Mouse (Mus musculus) urinary bladder, adult 18-20 months (tissue): Measurements from ENCODE around the gene Mrpl12.
A peak's percentile ranks its signal among the peaks of the same experiment; 100 is the strongest.

Source experiments
- DNase-seq, 2 experiments: peaks; one replicate each; pipeline ENCODE4 v3.0.0; 2022; ENCODE audit warnings: low spot score in 2 of 2, mixed read lengths in 2 of 2

Mrpl12 gene

DNA sequence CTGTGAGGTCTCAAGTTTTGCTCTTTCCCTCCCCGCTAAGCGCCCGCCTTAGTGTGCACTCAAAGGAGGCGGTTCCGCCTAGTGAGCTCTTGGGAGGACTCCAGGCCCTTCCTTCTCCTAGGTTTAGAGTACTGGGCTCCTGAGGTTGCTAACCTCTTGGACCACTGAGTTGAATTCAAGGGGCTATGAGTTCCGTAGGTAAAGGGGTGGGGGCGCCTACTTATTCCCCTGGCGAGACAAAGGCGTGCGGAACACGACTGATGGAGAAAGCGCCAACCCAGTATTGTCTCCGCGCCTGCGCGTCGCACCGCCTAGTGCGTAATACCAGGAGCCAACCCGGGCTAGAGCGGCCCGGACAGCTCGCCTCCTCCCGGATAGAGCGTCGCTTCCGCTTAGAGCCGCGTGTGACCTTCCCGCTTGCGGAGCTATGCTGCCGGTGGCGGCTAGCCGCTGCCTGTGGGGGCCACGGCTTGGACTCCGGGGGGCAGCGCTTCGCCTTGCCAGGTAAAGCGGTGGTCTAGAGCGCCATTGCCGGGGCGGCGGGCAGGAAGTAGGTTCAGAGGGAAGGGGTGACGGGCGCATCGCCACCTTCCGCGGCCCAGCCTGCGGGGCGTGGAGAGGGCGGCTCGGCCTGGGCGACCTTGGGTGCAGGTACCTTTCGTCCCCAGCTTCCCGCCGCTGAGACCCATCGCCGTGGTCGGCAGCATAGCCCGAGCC is at the start of gene Mrpl12:
Mrpl12 (plus strand) TSS at position 349 of the 717 bp plus-strand sequence.
- peak; percentile 82 to 84 for DNase-seq

DNA sequence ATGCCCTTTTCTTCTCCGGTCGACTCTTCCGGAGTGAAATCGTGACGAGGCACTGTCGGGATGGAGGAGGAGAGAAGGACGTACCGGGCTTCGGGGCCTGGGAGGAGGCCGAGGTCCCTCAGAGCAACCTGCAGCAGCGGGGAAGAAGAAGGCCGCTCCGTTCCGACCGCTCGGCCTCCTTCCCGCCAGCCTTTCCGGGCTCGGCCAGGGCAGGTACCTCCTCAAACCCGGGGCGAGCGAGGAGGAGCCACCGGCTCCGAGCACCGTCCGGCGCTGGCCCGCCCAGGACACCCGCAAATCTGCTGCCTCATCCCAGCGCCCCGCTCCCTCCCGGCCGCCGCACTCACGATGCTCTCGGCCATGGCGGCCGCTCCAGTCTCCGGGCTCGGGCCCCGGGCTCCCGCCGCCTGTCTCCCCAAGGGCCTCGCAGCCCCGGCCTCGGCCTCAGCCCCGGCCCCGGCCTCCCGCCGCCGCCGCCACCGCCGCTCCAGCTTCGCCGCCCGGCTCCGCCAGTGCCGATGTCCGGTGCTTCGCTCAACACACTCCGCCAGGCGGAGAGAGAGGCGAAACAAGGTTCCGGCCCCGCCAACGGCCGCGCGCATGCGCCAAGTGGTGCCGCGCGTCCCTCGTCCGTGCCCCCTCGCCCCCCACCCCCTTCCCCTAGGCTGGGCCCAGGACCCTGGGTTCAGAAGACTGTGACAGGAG is 47.1 kb upstream of the Mrpl12 start, which contains the start of gene Nploc4:
Nploc4 (minus strand) TSS at position 557 of the 705 bp plus-strand sequence.
- peak; percentile 76 to 94 for DNase-seq

DNA sequence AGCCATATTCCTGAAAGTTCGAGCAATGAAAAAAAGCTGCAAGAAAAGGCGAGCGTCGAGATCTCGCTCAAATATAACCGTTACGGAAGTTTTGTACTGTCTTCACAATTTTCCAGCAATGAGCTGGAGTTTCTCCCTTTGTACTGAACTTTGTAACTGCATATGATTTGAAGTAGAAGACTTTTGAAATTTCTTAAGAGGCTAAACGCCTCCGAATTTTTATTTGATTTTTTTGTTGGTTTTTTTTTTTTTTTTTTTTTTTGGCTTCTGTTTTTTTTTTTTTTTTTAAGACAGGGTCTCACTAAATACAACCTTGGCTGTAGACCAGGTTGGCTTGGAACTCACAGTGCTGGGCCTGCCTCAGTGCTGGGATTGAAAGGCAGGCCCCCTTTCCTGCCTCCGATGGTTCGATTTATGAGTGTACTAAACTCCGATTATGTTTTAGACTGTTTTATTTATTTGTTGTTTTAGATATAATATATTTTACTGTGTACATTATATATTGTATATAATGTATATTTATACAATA is 46.5 kb upstream of the Mrpl12 start:
- DNase-seq: no peak

DNA sequence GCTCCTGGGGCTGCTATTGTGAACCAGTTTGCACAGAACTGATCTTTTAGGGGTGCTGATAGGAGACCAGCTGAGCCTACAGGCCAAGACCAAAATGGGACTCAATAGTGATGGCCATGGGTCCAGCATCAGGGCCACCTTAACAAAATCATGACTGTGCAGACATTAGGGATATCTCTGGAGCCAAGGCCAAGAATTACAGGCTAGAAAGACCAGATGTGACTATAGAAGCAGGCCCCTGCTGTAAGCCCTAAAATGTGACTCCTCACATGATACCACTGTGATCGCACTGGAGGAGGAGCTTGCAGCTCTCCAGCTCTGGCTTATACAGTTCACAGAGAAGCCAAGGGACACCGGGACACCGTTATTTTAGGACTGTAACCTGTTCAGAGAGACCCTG is 42.1 kb upstream of the Mrpl12 start, which contains the start of gene Tspan10:
Tspan10 (plus strand) TSS at position 301 of the 400 bp plus-strand sequence.
- DNase-seq: no peak

DNA sequence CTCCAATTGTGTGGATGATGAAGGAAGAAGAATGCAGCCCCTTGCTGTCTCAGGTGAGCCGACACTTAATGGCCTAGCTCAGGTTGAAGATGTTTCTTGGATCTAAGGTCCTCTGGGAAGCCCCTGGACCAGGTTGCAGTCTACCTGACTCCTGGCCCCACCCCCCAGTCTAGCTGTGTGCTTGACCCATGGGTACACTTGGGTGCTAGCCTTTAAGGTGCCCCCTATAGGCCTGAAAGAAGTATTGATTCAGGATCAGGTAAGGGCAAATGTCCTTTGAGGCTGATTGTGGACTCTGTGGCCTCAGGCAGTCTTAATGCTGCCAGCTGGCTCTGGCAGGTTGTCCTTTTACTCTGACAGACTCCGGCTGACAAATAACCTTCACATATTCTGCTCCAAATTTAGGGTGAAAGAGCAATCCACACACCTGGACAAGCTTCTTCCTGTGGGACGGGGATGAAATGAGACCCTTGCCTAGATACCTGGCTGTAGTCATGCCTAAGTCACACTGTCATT is 41.6 kb upstream of the Mrpl12 start:
- no peak for DNase-seq

DNA sequence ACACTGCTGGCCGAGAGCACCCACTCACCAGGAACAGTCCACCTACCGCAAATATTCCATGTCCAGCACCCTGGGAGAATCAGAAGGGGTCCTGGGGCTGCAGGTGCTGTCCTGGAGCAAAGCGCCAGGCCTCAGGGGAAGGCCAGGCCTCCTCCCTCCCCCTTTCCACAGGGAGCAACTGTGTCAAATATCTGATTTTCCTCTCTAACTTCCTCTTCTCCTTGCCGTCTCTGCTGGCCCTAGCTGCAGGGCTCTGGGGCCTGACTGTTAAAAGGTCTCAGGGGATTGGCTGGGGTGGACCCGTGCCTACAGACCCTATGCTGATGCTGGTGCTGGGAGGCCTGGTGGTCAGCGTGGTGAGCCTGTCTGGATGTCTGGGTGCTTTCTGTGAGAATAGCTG is 40.3 kb upstream of the Mrpl12 start:
- DNase-seq: no peak

DNA sequence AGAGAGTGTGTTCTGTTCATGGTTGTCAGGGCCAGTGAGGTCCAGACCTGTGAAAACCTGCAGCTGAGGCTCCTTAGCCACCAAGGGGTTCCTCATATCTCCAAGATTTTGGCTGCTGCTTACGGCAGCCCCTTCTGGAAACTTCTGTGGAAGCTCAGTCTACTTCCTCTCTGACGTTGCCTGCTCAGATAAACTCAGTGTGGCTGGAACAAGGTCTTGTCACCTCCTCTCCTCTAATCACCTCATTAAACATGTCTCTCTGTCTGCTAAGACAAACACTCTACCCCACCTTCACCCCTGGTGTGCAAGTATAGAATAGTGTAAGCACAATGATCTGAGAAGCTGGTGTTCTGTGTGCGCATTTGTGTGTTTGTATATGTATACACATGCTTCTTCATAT is 38.9 kb upstream of the Mrpl12 start:
- DNase-seq: no peak

DNA sequence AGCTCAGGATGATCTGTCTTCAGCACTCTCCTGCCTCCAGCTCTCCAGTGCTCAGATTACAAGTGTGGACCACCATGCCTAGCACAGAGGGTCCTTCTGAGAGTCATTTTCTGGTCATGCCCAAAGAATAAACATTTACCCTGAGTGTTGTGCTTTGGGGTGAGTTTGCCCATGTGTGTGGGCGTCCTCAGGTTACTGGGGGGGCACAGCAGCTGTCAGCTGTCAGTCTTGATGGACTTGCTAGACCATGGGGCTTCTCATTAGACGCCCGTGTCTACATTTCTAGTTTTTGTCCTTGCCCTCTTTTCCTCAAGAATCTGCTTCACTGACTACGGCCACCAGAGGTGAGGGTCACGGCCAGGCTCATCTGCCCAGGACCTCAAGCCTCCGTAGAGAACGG is 37.2 kb upstream of the Mrpl12 start:
- DNase-seq: no peak

DNA sequence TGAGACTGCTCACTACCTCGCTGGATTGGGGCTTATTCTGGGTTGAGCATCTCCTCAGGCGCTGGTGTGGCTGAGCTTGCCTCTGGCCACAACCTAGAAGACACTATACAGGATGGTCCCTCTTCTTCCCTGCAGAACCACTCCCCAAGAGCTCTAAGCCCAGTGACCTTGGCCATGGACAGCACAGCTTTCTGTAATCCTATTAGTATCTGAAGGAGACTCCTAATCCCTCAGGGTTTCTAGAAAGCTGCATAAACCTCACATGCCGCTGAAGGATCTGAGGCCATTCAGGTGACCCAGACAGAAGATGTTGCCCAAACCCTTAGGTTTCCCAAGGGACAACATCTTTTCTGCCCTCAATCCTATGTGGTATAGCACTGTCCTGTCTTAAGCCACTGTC is 32.2 kb upstream of the Mrpl12 start:
- no peak for DNase-seq

DNA sequence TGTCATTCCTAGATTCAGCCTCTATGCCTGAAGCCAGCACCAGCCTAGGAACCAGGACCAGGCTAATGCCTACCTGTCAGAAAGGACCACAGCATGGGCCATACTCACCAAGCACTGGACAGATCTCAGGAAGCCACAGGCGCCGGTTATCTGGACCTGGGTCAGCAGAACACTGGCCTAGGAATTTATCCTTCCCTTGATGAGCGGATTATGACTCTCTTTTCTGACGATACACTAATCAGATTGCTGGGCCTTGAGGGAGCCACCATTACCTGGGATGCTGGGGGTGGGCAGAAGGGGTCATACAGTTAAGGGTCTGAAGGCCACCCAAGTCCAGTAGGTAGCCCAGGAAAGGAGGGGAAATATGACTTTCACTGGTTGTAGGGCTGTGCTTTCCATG is 31.1 kb upstream of the Mrpl12 start, which contains the start of gene Pde6g:
Pde6g (minus strand) TSS at position 195 of the 400 bp plus-strand sequence.
- DNase-seq: no peak

DNA sequence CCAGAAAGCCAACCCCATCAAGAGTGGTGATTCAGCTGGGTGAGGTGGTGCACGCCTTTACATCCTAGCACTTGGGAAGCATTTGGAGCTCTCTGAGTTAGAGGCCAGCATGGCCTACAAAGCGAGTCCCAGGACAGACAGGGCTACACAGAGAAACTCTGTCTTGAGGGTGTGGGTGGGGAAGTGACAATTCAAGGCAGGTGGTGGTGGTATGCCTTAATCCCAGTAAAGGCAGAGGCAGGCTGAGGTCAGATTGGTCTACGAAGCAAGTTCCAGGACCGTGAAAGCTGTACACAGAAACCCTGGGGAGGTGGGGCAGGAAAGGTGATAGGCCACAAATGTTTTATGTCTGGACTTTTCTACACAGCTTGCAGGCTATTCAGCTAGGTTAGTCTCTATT is 29.4 kb upstream of the Mrpl12 start:
- DNase-seq: no peak

DNA sequence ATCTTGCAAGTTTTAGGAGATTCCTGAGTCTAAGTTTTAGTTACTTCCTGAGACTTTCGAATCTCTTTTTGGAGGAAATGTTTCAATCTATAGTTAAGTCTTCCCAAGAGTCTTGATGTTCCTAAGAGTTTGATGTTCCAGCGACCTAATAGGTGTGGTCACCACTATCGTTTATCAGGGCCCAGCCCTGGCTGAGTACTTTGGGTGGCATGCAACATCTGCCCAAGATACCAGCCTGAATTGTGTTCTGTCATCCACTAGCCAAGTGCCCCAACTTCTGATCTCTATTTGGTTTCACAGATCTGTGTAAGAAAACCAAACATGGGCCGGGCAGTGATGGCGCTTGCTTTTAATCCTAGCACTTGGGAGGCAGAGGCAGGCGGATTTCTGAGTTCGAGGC is 29.0 kb upstream of the Mrpl12 start:
- DNase-seq: no peak

DNA sequence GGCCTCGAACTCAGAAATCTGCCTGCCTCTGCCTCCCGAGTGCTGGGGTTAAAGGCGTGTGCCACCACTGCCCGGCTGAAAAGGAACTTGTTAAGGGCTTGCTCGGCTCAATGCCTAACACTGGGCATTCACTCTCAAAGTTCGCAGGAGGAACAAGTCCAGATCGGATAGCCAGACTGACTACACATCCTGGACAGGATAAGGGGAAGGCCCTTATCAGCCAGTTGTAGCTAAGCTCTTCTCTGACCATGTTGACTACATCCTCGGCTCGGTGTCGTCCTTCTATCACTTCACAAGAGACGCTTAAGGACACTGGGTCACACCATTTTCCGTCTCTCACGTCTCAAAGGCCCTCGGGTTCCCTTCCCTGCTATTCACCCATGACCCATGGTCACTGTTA is 27.0 kb upstream of the Mrpl12 start:
- peak in 1 of 2 experiments; percentile 4 for DNase-seq

DNA sequence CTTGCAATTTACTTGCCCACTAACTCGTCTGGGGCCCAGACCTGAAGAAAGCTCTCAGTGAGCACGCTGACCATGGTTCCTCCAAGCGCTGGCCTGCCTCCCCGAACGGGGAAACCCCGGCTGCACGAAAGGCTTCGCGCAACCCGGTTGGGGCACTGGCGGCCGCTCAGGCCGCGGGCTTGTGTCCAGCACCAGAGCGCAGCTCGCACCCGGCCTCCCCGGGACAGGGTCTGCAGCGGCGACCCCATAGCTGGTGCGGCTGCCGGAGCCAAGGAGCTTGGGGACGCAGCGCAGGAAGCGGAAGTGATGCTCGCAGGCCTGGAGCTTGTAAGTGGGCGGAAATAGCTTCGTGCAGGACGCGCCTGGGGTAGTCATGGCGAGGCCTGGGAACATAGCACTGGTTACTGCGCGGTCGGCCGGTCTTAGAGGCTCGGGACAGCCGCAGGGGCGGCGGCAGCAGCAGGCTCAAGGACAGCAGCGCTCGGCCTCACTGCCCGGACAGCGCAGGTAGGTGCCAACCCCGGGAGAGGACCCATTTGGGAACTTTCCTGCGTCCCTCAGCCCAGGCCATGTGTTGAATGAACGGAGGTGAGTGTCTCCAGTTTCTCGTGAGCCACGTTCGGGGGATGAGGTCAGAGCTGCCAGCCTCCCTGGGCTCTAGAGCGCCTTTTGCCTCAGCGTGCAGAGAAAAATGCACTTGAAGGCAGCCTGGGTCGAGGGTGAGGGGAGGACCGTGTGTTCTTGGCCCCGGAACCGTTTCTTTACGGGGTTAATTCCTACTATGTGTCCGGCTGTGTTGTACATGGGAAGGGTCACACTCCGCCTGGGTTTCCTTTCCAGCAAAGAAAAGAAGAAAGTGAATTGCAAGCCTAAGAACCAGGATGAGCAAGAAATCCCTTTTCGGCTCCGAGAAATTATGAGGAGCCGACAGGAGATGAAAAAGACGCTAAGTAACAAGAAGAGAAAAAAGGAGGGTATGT is 26.4 kb upstream of the Mrpl12 start, which contains the start of the genes Oxld1 and Ccdc137:
Oxld1 (minus strand) TSS at position 297 of the 980 bp plus-strand sequence.
Ccdc137 (plus strand) TSS at position 344 of the 980 bp plus-strand sequence.
- peak; percentile 49 to 81 for DNase-seq

DNA sequence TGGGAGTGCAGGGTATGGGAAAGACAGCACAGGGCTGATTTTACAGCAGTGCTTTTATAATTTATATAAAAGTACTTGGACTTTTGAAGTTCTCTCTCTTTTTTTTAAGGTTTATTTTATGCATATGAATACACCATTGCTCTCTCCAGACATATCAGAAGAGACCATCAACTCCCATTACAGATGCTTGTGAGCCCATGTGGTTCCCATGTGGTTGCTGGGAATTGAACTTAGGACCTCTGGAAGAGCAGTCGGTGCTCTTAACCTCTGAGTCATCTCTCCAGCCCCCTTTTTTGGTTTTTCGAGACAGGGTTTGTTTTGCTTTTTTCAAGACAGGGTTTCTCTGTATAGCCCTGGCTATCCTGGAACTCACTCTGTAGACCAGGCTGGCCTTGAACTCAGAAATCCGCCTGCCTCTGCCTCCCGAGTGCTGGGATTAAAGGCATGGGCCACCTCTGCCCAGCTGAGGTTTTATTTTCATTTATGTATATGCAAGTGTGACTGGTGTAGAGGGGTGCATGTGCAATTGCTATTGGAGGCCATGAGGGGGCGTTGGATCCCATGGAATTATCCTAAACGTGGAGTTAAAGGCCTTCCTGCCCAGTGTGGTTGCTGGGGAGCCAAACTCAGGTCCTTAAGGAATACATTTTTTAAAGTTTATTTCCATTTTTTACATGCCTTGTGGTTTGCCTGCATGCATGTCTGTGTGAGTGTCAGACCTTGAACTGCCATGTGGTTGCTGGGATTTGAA is 25.4 kb upstream of the Mrpl12 start:
- no peak for DNase-seq

DNA sequence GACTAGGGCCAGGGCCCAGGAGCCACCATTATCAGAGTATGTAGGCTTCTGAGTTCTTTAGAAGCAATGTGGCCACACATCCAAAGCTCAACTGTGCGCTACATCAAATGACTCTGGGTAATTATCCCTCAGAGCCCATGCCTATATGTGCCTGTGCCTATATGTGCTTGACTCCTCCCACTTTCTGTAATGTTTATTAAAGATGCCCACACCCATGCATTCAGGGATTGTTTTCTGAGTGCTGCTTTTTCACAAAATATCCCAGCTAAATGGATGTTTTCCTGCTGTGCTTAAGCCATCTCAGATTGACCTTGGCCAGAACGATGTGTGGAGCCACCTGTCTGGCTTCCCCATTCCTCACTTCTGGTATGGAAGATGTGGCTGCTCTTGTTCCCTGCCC is 20.9 kb upstream of the Mrpl12 start:
- DNase-seq: no peak

DNA sequence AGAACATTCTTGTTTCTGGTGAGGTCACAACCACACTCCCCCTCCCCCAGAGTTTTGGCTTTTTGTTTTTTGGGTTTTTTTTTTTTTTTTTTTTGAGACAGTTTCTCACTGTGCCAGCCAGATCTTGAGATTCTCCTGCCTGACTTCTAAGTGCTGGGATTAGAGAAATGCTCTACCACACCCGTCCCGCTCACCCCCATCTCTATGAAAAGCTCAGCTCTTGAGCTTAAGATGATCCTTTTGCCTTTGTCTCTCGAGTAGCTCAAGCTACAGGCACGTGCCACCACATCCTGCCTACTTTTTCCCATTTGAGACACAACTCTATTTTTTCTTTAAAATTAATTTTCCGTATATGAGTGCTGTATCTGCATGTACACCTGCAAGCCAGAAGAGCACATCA is 20.0 kb upstream of the Mrpl12 start:
- DNase-seq: no peak

DNA sequence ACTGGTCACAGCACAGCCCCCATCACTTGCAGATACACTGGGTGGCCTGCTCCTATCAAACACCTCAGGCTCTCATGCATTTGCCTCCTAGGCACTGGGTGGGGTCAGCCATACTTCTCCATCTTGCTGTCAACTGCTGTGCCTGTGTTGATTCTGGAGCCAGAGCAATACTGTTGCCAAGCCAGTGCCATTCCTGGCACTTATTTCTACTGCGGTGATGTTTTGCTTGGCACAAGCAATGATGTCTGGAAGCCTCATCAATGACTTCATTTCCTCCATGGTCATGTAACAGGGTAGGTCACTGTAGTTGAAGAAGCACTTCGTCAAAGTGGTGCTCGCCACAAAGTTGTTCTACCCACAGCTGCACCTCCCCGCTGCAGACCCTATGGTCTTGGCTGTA is 18.9 kb upstream of the Mrpl12 start:
- DNase-seq: no peak

DNA sequence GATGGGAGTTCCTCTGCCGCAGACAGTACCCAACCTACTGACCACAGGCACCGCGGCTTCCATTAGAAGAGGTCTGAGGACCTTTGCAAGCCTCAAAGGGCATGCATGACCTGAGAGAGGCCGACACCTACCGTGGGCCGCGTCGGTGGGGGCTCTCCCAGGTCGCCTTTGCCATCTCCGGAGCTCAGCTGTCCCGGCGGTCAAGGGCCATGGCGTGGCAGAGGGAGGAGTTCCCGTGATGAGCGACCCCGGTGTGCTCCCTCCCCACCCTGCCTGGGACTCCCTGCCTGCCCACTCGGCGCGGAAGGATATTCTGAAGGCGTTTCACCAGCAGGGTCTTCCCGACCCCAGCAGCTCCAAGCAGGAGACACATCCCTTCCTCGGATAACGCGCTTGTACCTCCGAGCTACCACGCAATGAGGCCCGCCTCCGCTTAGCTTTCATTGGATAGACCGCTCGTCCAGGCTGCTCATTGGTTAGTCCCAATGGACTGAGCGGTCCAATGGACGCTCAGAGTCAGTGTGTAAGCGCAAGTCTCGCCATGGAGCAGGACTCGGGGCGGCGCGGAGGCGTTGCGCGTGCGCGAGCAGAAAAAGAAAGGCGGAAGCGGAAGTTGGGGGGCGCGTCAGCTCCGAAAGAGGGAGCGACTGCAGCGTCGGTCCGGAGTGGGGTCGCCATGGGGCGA is 17.2 kb upstream of the Mrpl12 start, which contains the start of gene Arl16:
Arl16 (minus strand) TSS at position 557 of the 685 bp plus-strand sequence.
- peak; percentile 82 to 92 for DNase-seq

DNA sequence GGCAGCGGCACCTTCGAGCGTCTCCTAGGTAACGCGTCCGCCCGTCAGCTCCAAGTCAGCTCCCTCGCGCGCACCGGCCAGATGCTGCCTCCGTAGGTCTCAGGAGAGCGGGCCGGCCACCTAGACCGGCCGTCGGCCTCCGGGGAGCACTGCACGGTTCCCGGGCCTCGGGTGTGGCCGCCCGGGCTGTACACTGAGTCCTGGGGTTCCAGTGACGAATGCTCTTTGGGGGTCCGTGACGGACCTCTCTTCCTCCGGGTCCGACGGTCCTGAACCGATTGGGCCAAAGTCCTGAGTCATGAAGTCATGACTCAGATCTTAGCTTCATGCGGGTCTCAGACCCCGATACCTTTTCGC is 16.7 kb upstream of the Mrpl12 start:
- no peak for DNase-seq
